Mouse (Mus musculus) stomach, embryonic 16.5 days (tissue): ENCODE data around the gene Hoxa3. TPM values are rescaled to one million over a fixed set of nuclear protein-coding genes. Genes with fewer than 3 reads are reported as not detected.

ENCODE experiments used
- ATAC-seq: fragments of 200-750 bp; cut with Nextera tagmentation; 2 replicates; pipeline ENCODE4 v1.8.0; 2017; ENCODE audit warnings: moderate number of reproducible peaks, moderate TSS enrichment; ENCODE audit not compliant: insufficient read depth, low FRiP score
- H3K27ac ChIP-seq: fragments of 300-500 bp; sonication (generic); 2 replicates; pipeline ENCODE4 v1.5.1; 2014; ENCODE audit warnings: low read length
- H3K27me3 ChIP-seq: fragments of 300-500 bp; sonication (generic); 2 replicates; pipeline ENCODE4 v1.6.1; 2014; ENCODE audit warnings: low read length, control low read depth, mixed read lengths; ENCODE audit not compliant: control insufficient read depth, insufficient read depth
- H3K36me3 ChIP-seq: fragments of 300-500 bp; sonication (generic); 2 replicates; pipeline ENCODE4 v1.6.1; 2014; ENCODE audit warnings: low read length; ENCODE audit not compliant: control insufficient read depth, insufficient read depth
- H3K4me1 ChIP-seq: fragments of 300-500 bp; sonication (generic); 2 replicates; pipeline ENCODE4 v1.6.1; 2014; ENCODE audit warnings: low read length, control low read depth, mixed read lengths; ENCODE audit not compliant: control insufficient read depth, insufficient read depth
- H3K4me2 ChIP-seq: fragments of 300-500 bp; sonication (generic); 2 replicates; pipeline ENCODE4 v1.6.1; 2014; ENCODE audit warnings: low read depth, low read length, mixed read lengths
- H3K4me3 ChIP-seq: fragments of 300-500 bp; sonication (generic); replicated peaks from 2 replicates; pipeline ENCODE4 v1.5.1; 2014; ENCODE audit warnings: mild to moderate bottlenecking, low read length
- H3K9ac ChIP-seq: fragments of 300-500 bp; sonication (generic); 2 replicates; pipeline ENCODE4 v1.6.1; 2014; ENCODE audit warnings: low read length
- H3K9me3 ChIP-seq: fragments of 300-500 bp; sonication (generic); replicated peaks from 2 replicates; pipeline ENCODE4 v1.6.1; 2016; ENCODE audit warnings: low read length, control low read depth; ENCODE audit not compliant: control insufficient read depth
- WGBS: fragments of 180-500 bp; shearing (Covaris S2); extraction: QIAGEN DNeasy Blood & Tissue Kit; methylation state at CpG from one replicate; pipeline ENCODE4 v1.1.7; 2014; 5-methylcytosine and 5-hydroxymethylcytosine counted together
- polyA plus RNA-seq: library from polyadenylated mRNA; unstranded; fragments of >200 nt; fragmentation: Nextera tagmentation; extraction: Ambion mirVana; gene quantifications from 2 replicates; pipeline ENCODE4 v1.2.1, GENCODE M21; 2015

The Hoxa3 gene
- polyA plus RNA-seq, 1 experiment from 2014 or later, result 6.0 TPM

DNA sequence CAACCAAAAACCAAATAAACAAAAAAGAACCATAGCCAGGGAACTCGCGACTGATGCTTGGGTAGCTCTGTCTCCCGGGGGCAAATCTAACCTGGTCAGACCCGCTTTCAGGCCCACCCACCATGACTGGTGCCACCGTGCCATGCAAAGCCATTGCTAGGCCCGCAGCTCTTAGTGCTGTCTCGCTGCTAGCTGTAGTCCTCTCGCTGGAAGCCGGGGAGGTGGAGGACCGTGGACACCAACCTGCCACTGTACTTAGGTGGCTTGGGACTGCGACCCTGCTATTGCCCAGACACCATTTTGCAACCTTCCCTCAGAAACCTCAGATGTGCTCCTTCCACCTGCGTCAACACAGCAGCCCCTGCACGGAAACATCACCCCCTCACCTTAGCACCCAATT, 1.2 kb downstream of the Hoxa3 start:
- no peaks in the 10 kb centered on the region for H3K9me3 ChIP-seq
- peak overlapping the region; percentile 73 for H3K9ac ChIP-seq
- no peak for ATAC-seq
- H3K27me3 ChIP-seq, result peaks cover 79% of the 10 kb centered on the region
- peak overlapping the region; percentile 1 for H3K27ac ChIP-seq
- H3K4me3 ChIP-seq, result peak overlapping the region; percentile 54
- no peaks in the 10 kb centered on the region for H3K36me3 ChIP-seq
- H3K4me2 ChIP-seq, result peak overlapping the region; percentile 84
- H3K4me1 ChIP-seq, result no peaks in the 10 kb centered on the region; the same call in 1 of the 2 replicates
- WGBS, result 13% methylated on average over 13 of the region's 13 CpGs

DNA sequence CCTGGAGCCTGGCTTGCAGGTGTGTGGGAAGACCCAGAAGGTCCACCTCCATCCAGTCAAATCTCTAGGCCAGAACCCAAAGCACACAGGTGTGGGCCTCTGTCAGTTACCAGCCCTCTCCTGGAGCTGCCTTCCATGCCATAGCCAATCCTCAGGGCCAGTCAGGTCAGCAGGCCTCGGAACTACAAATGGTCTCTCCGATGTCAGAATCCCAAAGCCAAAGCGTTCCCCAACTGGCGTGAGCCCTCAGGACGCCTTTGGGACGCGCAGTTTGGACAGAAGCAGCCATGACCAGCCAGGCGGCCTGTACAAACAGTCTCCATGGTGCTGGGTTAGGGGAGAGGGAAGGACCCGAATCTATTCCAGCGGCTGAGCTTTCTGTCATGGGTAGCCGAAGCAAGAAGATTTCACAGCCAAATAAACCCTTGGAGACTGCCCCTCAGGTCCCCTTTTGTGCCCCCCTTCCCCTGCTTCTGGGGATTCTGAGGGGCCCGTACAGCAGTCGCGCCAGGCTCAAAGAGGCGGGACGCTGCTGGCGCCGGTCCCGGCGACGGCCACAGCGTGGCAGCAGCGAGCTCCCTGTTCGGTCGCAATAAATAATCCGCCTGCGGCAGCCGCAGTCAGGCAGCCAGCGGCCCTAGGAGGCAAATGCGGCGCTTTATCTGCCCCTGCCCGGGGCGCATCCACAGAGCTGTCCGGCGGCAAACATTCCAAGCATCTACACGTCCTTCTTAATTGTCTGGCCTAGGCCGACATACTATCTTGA, 1.8 kb downstream of the Hoxa3 start:
- peak; percentile 48; the same call in 1 of the 2 replicates for ATAC-seq
- Histone ChIP-seq H3K27me3 (peaks cover 79% of the 10 kb centered on the region), H3K27ac (peak overlapping the region; percentile 57), H3K36me3 (no peaks in the 10 kb centered on the region), H3K4me2 (peak overlapping the region; percentile 84), H3K4me3 (peak overlapping the region; percentile 54), H3K9me3 (no peaks in the 10 kb centered on the region), H3K9ac (peak overlapping the region; percentile 73), H3K4me1 (no peaks in the 10 kb centered on the region; the same call in 1 of the 2 replicates)
- 2% methylated on average over 37 of the region's 37 CpGs for WGBS

DNA sequence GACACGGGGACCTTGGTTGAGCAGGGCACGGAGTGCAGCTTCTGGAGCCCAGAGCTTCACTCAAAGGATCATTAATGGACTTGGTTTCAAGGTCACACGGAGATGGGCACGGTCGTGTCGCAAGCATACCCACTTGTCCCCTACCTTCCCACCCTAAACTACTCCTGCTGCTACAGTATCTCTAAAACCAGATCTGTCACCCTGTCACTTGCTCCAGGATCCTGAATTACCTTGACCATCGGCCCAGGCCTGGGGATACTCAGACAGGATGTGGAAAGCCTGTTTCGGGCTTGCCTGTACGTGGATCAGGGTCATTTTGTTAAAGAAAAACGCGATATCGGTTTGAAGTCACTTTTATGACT, 3.5 kb downstream of the Hoxa3 start:
- 26% methylated on average over 12 of the region's 12 CpGs for WGBS
- Histone ChIP-seq H3K9ac (peak overlapping the region; percentile 70), H3K27ac (peak overlapping the region; percentile 44; the same call in 1 of the 2 replicates)

DNA sequence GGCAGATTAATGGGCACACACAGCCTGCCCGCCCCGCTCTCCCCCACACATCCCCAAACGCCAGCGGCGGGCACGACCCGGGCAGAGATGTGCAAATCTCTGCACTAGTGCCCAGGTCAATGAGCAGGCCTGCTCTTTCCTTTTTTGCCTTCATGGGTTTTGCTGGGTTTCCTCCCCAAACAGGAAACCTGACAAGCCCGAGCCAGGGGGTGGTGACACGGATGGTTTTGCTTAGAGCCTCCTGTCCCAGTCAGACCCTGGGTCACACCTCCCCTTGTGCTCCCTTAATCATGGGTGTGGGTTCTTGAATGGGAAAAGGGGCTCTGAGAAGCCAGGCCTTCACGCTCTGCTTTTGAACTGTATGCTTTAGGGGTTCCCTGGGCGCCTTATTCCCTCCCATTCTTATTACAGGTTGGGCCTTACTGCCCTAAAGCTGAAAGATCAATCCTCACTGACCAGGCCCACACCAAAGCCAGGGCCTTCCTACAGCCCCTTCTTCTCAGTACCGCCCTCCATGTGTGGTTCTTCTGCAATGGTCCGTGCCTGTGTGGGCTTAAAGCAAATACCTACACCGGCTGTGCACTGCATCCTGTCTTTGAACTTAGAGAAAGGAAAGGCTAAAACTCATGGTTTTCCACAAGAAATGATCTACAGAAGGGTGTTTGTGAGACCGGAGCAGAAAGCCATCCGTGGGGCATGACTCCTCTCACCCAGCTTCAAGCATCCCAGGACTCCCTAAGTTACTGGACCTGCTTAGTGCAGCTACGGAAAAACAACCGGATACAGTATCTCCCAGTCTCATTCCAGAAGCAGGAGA, 4.1 kb downstream of the Hoxa3 start:
- Histone ChIP-seq H3K27me3 (peaks cover 65% of the 10 kb centered on the region), H3K4me3 (peak overlapping the region; percentile 46), H3K9ac (peak overlapping the region; percentile 70), H3K27ac (peak overlapping the region; percentile 64), H3K4me1 (peaks cover 4% of the 10 kb centered on the region; the same call in 1 of the 2 replicates), H3K4me2 (peak overlapping the region; percentile 84), H3K9me3 (no peaks in the 10 kb centered on the region), H3K36me3 (no peaks in the 10 kb centered on the region)
- WGBS, result 19% methylated on average over 18 of the region's 18 CpGs
- no peak for ATAC-seq

More for the DNA sequence above, 3.5 kb downstream of the Hoxa3 start:
- Histone ChIP-seq H3K4me3 (peak overlapping the region; percentile 46), H3K4me1 (peaks cover 2% of the 10 kb centered on the region; the same call in 1 of the 2 replicates), H3K9me3 (no peaks in the 10 kb centered on the region), H3K27me3 (peaks cover 71% of the 10 kb centered on the region), H3K4me2 (peak overlapping the region; percentile 84), H3K36me3 (no peaks in the 10 kb centered on the region)
- no peak for ATAC-seq

DNA sequence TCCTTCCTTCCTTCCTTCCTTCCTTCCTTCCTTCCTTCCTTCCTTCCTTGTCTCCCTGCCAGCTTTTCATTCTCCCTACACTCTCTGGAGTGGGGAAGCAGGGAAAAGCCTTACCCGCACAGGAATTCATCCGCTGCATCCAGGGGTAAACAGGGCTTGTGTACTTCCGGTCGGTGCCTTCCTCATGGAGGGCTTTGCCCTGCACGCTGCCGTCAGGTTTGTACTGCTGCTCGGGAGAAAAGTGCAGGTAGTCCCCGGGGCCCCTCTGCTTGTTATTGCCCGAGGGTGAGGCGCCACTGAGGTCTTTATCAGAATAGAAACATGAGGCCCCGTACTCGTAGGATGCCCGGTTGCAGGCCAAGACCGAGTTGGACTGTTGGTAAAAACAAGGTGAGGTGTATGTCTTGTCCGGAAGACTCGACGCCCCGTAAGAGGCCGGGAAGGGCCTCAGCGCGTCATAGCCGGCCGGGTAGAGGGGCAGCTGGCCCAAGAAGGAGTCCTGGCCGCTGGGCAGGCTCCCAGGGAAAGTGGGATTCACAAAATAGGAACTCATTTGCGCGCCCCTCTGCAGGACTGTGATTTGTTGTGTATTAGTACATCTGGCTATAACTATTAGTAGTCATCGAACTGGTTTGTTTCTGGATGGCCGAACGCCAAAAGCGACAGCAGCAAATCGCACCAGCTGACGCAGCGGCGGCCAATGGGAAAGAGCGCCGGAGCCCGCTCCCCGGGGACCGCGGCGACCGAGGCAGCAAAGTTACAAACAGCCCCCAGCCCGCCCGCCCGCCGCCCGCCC, 4.9 kb downstream of the Hoxa3 start, which contains the start of gene Hoxa6:
TSS of gene Hoxa6 (minus strand) at position 651 of the 796 bp plus-strand sequence.
- Histone ChIP-seq H3K4me1 (peaks cover 4% of the 10 kb centered on the region; the same call in 1 of the 2 replicates), H3K27ac (peak within 1 kb of the TSS; percentile 70), H3K9ac (peak within 1 kb of the TSS; percentile 70), H3K9me3 (no peaks in the 10 kb centered on the region), H3K27me3 (peaks cover 58% of the 10 kb centered on the region), H3K4me3 (peak within 1 kb of the TSS; percentile 71), H3K4me2 (peak within 1 kb of the TSS; percentile 84), H3K36me3 (no peaks in the 10 kb centered on the region)
- WGBS, result 4% methylated on average over 47 of the region's 47 CpGs
- no peak for ATAC-seq

DNA sequence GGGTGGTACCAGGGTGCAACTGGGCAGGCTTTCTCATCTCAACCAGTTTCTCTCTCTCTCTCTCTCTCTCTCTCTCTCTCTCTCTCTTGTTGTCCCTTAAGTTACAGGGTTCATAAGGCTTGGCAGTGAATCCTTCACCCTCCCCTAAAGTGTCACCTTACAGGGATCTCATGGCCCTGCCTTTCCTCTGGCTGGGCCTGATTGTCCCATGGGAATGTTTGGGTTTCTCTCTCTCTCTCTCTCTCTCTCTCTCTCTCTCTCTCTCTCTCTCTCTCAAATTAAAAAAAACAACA, 5.5 kb downstream of the Hoxa3 start:
- ATAC-seq, result no peak
- Histone ChIP-seq H3K4me2 (peak overlapping the region; percentile 84), H3K27me3 (peaks cover 53% of the 10 kb centered on the region)

DNA sequence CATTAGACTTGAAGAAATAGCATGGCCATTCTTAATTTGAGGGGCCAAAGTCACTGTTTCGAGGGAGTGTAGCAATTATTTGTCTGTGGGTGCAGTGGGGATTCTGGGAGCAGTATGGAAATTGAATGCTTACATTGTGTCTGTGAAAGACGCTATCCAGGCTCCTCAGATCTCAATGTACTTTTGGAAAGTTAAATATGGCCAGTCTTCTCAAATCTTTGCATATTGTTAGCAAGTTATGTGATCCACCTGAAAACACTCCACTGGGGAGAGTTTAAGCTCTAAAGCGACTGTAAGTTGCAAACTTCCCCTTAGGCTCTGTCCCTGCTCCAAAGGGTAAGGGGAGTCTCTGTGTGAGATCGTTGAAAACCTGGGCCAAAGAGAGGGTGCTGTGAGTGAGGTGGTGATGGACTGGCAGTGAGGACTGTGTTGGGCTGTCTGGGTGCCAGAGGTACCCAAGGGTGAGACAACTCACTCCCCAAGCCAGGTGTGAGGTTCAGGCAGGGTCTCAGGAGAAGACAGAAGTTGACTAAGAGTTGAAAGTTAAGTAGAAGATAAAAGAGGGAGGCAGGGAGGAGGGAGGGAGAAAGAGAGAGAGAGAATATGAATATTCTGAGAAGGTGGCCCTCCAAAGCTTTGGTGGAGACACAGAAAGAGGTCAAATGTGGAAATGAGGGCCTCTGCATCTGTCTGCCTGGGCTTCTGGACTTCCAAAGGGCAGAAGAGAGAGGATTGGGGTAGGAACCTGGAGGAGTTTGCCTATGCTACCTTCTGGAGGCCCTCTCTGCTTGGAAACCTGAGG, 6.1 kb downstream of the Hoxa3 start:
- no peaks in the 10 kb centered on the region for H3K9me3 ChIP-seq
- no peaks in the 10 kb centered on the region for H3K36me3 ChIP-seq
- ATAC-seq, result no peak
- peaks cover 51% of the 10 kb centered on the region for H3K27me3 ChIP-seq
- peak overlapping the region; percentile 43 for H3K9ac ChIP-seq
- H3K4me2 ChIP-seq, result peak overlapping the region; percentile 84
- peaks cover 4% of the 10 kb centered on the region; the same call in 1 of the 2 replicates for H3K4me1 ChIP-seq
- WGBS, result 23% methylated on average over 4 of the region's 4 CpGs
- H3K4me3 ChIP-seq, result peak overlapping the region; percentile 71
- H3K27ac ChIP-seq, result peak overlapping the region; percentile 70

More for the DNA sequence above, 5.5 kb downstream of the Hoxa3 start:
- H3K9ac ChIP-seq, result peak overlapping the region; percentile 43
- no peaks in the 10 kb centered on the region for H3K9me3 ChIP-seq
- H3K4me3 ChIP-seq, result peak overlapping the region; percentile 71
- peak overlapping the region; percentile 70 for H3K27ac ChIP-seq
- no peaks in the 10 kb centered on the region for H3K36me3 ChIP-seq
- H3K4me1 ChIP-seq, result peaks cover 4% of the 10 kb centered on the region; the same call in 1 of the 2 replicates
